Mouse (Mus musculus) C2C12 (cell line): ENCODE results near the gene Ccl20. TPM values are rescaled to one million over a fixed set of nuclear protein-coding genes. Genes with fewer than 3 reads are reported as not detected.

Experiments
- H3K27me3 ChIP-seq: one replicate; pipeline ENCODE4 v1.6.1; 2011; ENCODE audit not compliant: control insufficient read depth, insufficient read depth, insufficient read length
- H3K36me3 ChIP-seq: one replicate; pipeline ENCODE4 v1.6.1; 2011; ENCODE audit not compliant: control insufficient read depth, insufficient read depth
- H3K4me3 ChIP-seq: one replicate; pipeline ENCODE4 v1.5.1; 2011; ENCODE audit warnings: mild to moderate bottlenecking, control low read depth; ENCODE audit not compliant: poor library complexity, insufficient read depth, severe bottlenecking
- H3K79me2 ChIP-seq: one replicate; pipeline ENCODE4 v1.6.1; 2011; ENCODE audit not compliant: control insufficient read depth, insufficient read depth
- H3K79me3 ChIP-seq: one replicate; pipeline ENCODE4 v1.6.1; 2011; ENCODE audit warnings: low read depth, control low read depth
- H3ac ChIP-seq: one replicate; pipeline ENCODE3; 2011; ENCODE audit warnings: low read depth; ENCODE audit not compliant: control insufficient read depth, insufficient read length
- CEBPB ChIP-seq: IDR thresholded peaks from one replicate; pipeline ENCODE4 v1.6.1; 2011; ENCODE audit warnings: low read depth, mild to moderate bottlenecking, control low read depth, moderate library complexity
- CTCF ChIP-seq: IDR thresholded peaks from one replicate; pipeline ENCODE4 v1.5.1; 2011; ENCODE audit not compliant: control insufficient read depth, insufficient read depth, insufficient read length
- FOSL1 ChIP-seq: IDR thresholded peaks from one replicate; pipeline ENCODE4 v1.8.0; 2011; ENCODE audit warnings: mild to moderate bottlenecking, low read length; ENCODE audit not compliant: poor library complexity, insufficient read depth, severe bottlenecking
- MAX ChIP-seq: IDR thresholded peaks from one replicate; pipeline ENCODE4 v1.6.1; 2011; ENCODE audit warnings: mild to moderate bottlenecking, control low read depth
- MYOD1 ChIP-seq: IDR thresholded peaks from one replicate; pipeline ENCODE4 v1.6.1; 2011; ENCODE audit warnings: low read depth; ENCODE audit not compliant: control insufficient read depth, insufficient read length
- MYOG ChIP-seq: IDR thresholded peaks from one replicate; pipeline ENCODE4 v1.6.1; 2011; ENCODE audit not compliant: control insufficient read depth, insufficient read length; ENCODE audit errors: extremely low read depth
- USF1 ChIP-seq: IDR thresholded peaks from one replicate; pipeline ENCODE4 v1.6.1; 2011; ENCODE audit warnings: low read depth, mild to moderate bottlenecking, control low read depth, moderate library complexity
- long read RNA-seq, 2 experiments: library from polyadenylated mRNA; unstranded; transcript quantifications; one replicate each; pipeline ENCODE4 v2.0.0; 2019 to 2020
- polyA plus RNA-seq: library from polyadenylated mRNA; unstranded; fragments of >200 nt; fragmentation: generic; extraction: Trizol; gene quantifications from one replicate; pipeline ENCODE4 v1.2.1, GENCODE M21; 2012; ENCODE audit warnings: missing spikeins

Gene Ccl20
- not detected for polyA plus RNA-seq
- long read RNA-seq, experiment 1, result 0 reads
- long read RNA-seq, experiment 2, result 0 reads

GRCm38 (mm10) chr1:83116447-83117137 lies at the start of gene Ccl20:
Gene Ccl20, plus strand, starts transcription at chr1:83116766.
- no peak within 1 kb of the TSS for H3K4me3 ChIP-seq
- no peak within 1 kb of the TSS for H3ac ChIP-seq
- H3K79me3 ChIP-seq, result no peaks in the 10 kb centered on the region
- no peaks in the 10 kb centered on the region for H3K27me3 ChIP-seq
- H3K79me2 ChIP-seq, result no peaks in the 10 kb centered on the region
- TF ChIP-seq CEBPB (no peak), MYOG (no peak), MYOD1 (no peak), MAX (no peak), FOSL1 (no peak), CTCF (no peak), USF1 (no peak)
- no peaks in the 10 kb centered on the region for H3K36me3 ChIP-seq

- no peak overlapping the region for H3ac ChIP-seq
- H3K79me3 ChIP-seq, result no peaks in the 10 kb centered on the region
- no peaks in the 10 kb centered on the region for H3K79me2 ChIP-seq
- no peaks in the 10 kb centered on the region for H3K36me3 ChIP-seq
- H3K4me3 ChIP-seq, result no peak overlapping the region
- peaks cover 8% of the 10 kb centered on the region for H3K27me3 ChIP-seq
- TF ChIP-seq MAX, result no peak
- TF ChIP-seq MYOD1, result no peak
- no peak for TF ChIP-seq FOSL1
- no peak for TF ChIP-seq MYOG
- no peak for TF ChIP-seq CTCF
- no peak for TF ChIP-seq CEBPB
- no peak for TF ChIP-seq USF1
Observed at GRCm38 (mm10) chr1:83067205-83067604, 49.4 kb upstream of the Ccl20 start.

- no peaks in the 10 kb centered on the region for H3K79me2 ChIP-seq
- H3K79me3 ChIP-seq, result no peaks in the 10 kb centered on the region
- no peak overlapping the region for H3ac ChIP-seq
- H3K4me3 ChIP-seq, result no peak overlapping the region
- H3K27me3 ChIP-seq, result peaks cover 8% of the 10 kb centered on the region
- no peaks in the 10 kb centered on the region for H3K36me3 ChIP-seq
- TF ChIP-seq FOSL1, result no peak
- no peak for TF ChIP-seq CEBPB
- TF ChIP-seq USF1, result no peak
Observed at GRCm38 (mm10) chr1:83075526-83076189, 40.9 kb upstream of the Ccl20 start.

GRCm38 (mm10) chr1:83076190-83076917 lies 40.2 kb upstream of the Ccl20 start:
- Histone ChIP-seq H3K27me3 (peaks cover 8% of the 10 kb centered on the region), H3K79me2 (no peaks in the 10 kb centered on the region), H3K36me3 (no peaks in the 10 kb centered on the region), H3ac (no peak overlapping the region), H3K79me3 (no peaks in the 10 kb centered on the region), H3K4me3 (no peak overlapping the region)
- TF ChIP-seq CEBPB, result no peak
- no peak for TF ChIP-seq MAX
- no peak for TF ChIP-seq CTCF
- TF ChIP-seq USF1, result no peak
- TF ChIP-seq FOSL1, result no peak
- no peak for TF ChIP-seq MYOD1
- TF ChIP-seq MYOG, result no peak

- Histone ChIP-seq H3K27me3 (peaks cover 8% of the 10 kb centered on the region), H3K4me3 (no peak overlapping the region), H3ac (no peak overlapping the region), H3K79me2 (no peaks in the 10 kb centered on the region), H3K36me3 (no peaks in the 10 kb centered on the region), H3K79me3 (no peaks in the 10 kb centered on the region)
- TF ChIP-seq MYOD1, result no peak
Observed at GRCm38 (mm10) chr1:83077016-83077415, 39.5 kb upstream of the Ccl20 start.

- Histone ChIP-seq H3K79me2 (no peaks in the 10 kb centered on the region), H3K79me3 (no peaks in the 10 kb centered on the region), H3K4me3 (no peak overlapping the region), H3ac (no peak overlapping the region), H3K27me3 (no peaks in the 10 kb centered on the region), H3K36me3 (no peaks in the 10 kb centered on the region)
- TF ChIP-seq MYOG (no peak), CEBPB (no peak), MYOD1 (no peak), CTCF (no peak), MAX (no peak), USF1 (no peak), FOSL1 (no peak)
Observed at GRCm38 (mm10) chr1:83084790-83085189, 31.8 kb upstream of the Ccl20 start.
